Mouse (Mus musculus) CD4-positive, CD25-positive, alpha-beta regulatory T cell (primary cell): ENCODE results near the gene Rfx4. TPM values are rescaled to one million over a fixed set of nuclear protein-coding genes. Genes with fewer than 3 reads are reported as not detected.

Experiments
- polyA plus RNA-seq: library from polyadenylated mRNA; unstranded; fragments of 100-300 nt; shearing (Covaris generic); gene quantifications from one replicate; pipeline ENCODE4 v1.2.1, GENCODE M21; 2017

Rfx4 gene
- not detected for polyA plus RNA-seq

DNA sequence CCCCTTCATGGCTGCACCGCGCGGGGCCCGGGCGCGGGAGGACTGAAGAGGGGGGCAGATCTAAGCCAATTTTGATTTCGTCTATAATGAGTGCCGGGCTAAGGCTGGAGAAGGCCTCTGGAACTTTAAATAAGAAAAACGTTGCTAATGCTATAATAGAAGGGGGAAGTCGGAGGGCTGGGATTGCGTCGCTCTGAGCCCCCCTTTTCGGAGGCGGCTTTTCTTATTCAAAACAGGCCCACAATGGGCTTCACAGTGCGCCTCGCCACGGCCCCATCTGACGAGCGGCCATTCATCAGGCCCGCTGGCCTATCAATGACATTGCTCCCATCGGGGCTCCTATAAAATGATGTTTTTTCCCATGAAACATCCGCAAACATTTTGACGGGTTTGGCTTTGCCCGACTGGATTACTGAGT is at the start of gene Rfx4:
Rfx4 (plus strand) TSS at position 277 of the 418 bp plus-strand sequence.

DNA sequence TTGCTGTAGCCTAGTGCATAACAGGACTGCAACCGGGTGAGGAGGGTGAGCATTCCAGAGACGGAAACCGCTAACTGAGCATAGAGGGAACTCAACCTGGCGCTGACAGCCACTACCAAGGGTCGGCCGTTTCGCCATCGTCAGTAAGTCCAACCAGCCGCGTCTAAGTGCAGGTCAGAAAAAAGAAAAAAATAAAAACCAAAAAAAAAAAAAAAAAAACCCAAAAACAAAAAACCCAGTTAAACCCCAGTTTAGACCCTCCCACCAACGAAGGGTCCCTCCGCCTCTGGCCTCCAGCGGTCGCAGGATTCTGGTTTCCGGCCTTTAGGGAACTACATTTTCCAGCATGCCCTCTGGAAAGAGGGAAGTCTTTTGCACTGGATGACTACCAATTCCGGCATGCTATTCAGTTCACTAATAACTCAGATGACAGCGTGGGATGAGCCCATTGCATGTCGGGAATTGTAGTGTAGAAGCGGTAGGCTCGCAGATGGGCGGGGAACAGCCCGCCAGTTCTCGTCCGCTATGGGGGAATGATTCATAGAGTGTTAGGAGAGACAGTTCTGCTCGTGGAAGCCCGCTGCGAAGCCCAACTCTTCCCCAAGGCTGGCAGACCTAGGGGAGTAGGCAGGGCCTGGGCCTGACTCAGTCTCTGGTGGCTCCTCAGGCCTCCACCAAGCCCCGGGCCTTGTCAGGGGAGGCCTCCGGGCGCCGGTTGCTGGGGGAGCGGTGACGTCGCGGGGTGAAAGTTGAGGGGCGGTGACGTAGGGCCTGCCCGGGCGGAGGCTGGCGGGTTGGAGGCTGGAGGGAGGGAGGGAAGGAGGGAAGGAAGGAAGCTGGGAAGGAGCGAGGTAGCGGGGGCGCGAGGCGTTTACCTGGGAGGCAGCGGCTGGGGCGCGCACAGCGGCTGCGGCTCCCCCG is 161.2 kb downstream of the Rfx4 start, which contains the start of gene Ric8b:
Ric8b (plus strand) TSS at position 807 of the 921 bp plus-strand sequence.

Other genes with a start within 250 kb of the Rfx4 start
- 0.97 TPM for gene Ckap4, start 222.0 kb upstream of the Rfx4 start, polyA plus RNA-seq
- gene Tcp11l2, start 179.4 kb upstream of the Rfx4 start, polyA plus RNA-seq: 175 TPM
- gene Polr3b, start 133.8 kb upstream of the Rfx4 start, polyA plus RNA-seq: 27.0 TPM
- 10.8 TPM for gene Ric8b, start 161.6 kb downstream of the Rfx4 start, polyA plus RNA-seq